Mouse (Mus musculus) right cerebral cortex, adult 18-20 months (tissue): ENCODE measurements around the gene Zic2.
A peak's percentile ranks its signal among the peaks of the same experiment; 100 is the strongest.
"Not testable (repeated sequence)": the region's sequence is repeated elsewhere in the genome, so short reads cannot be mapped to it uniquely, and the experiment has no call there.

Experiments
- DNase-seq: peaks from one replicate; pipeline ENCODE4 v3.0.0; 2022; ENCODE audit warnings: mixed read lengths

Zic2 gene

DNA sequence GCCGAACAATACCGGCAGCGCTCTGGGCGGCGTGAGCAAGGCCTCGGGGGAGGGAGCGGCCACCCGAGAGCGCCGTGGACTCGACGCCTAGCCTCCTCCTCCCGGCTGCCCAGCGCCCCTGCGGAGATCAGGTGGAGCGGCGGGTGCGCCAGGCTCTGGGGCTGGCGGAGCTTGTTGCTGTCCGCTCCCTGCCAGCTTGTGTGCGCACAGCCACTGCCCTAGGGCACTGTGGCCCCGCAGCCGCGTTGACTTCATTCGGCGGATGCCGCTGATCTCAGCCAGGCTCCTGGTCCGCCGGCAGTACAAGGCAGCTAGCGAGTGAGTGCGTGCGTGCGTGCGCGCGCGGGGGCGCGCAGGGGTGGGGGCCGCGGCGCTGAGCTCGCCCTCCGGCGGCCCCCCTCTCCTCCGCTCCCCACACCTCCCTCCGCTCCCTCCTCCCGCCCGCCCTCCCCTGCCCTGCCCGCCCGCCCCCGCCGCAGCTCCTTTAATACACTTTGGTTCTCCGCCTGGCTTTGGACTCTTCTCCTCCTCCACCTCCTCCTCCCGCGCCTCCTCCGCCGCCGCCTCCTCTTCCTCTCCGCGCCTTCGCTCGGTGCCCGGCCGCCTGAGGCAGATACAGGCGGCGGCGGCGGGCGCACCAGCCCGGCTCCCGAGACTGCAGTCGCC is at the start of gene Zic2:
Gene Zic2 (plus strand): TSS at position 545 of the 666 bp plus-strand sequence.
- DNase-seq: peak; percentile 49

DNA sequence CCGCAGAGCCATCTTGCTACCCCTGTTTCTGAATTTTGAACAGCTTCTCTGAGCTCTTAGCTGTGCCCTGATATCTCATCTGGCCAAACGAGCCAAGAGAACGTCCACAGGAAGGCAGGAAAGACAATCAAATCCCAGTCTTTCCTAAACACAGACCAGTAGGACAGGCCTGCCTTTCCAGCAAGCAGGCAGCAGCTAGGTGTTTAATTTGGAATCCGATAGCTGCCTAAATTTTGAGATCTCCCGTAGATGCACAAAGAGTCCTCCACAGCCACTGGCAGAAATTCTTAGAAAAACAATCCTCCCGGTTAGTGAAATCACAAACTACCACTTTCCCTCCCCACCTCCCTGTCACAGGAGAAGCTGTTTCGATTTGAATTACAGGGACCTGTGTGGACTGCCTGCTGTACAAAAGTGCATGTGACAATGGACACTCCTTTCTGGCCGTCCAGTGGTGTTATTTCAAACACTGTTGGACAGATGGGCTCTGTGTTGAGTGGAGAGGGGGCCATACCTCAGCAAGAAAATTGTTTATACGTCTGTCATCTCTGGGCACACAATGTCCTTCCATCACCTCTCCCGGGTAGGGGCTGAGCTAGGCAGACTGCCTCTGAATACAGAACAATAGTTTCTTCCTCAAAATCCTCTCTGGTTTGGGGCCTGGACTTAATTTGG is 48.6 kb upstream of the Zic2 start:
- no peak for DNase-seq

DNA sequence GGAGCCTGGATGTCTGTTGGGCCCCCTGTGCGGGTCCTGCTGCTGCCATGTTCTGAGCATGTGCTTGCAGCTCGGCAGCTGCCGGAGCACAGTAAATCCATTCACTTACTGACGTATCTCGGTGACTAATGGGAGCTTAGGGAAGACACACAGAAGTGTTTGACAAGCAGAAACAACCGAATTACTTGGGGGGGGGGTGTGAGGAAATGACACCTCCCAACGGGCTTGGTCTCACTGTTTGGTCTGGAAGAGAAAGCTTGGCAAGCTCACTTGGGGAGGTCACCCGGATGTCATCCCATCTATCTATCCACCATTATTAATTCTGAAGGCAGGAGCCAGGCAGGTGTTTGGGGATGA is 48.1 kb upstream of the Zic2 start:
- no peak for DNase-seq

DNA sequence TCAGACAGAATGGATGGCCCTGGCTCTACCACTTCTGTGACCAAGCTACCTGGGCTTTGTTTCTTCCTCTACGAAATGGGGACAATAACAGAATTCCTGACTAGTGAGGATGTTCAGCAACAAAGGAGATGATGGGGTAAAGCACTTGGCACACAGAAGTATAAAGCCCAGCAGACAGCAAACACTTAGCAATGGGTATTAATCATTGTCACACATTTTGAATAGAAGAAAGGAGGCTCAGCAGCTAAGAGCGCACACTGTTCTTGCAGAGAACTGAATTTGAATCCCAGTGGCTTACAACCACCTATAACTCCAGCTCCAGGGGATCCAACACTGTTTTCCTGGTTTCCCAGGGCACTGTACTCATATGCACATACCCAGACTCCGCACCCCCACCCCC is 47.6 kb upstream of the Zic2 start:
- DNase-seq: no peak

DNA sequence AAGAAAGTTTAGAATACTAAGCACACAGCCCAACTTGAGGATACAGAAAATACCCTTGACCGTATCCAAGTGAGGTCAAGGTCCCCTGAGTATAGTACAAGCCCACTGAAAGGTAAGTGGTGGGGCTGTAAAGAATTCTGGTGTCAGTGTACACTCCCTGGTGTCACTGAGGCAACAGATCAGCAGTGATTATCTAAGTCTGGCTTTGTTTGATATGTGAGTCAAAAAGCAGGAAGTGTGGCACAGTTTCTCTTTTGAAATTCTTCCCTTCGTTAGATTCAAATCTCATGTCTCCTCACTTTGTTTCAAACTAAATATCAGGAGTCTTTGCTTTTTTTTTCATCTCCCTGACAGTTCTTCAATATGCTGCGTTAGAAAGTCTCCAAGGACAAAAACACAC is 42.7 kb upstream of the Zic2 start:
- no peak for DNase-seq

DNA sequence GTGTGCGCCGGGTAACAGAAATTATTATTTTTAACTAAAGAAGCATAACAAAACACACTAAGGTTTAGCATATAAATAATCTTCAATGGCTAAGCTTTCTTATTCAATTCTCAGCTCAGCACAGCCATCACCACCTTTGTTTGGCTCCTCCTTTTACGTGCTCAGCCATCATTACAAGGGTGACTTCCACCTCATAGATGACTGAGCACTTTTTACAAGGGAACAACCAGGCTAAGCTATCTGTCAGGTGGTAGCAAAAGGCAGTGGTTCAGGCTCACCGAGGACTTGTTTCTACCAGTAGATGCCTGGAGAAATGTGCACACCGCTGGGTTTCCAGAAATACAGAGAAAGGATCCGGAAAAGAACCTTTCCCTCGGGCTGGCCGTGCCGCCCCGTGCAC is 41.2 kb upstream of the Zic2 start:
- DNase-seq: no peak

DNA sequence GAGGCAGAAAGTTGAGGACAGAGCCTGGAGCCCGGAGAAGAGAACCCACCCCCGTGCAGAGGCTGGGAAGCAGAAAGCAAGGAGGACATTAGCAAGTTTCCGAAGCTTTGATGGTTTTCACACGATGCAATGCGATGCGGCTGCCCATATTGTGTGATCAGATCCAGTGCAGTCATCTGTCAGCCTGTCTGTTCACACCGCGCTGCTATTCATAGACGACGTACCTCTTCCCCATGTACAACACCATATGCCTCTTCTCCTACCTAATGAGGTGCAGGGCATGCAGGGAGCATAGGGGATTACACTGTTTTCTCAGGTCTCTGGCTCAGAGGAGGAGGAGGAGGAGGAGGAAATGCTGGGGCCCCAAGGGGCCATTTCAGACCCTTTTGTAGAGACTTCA is 38.4 kb upstream of the Zic2 start:
- DNase-seq: no peak

DNA sequence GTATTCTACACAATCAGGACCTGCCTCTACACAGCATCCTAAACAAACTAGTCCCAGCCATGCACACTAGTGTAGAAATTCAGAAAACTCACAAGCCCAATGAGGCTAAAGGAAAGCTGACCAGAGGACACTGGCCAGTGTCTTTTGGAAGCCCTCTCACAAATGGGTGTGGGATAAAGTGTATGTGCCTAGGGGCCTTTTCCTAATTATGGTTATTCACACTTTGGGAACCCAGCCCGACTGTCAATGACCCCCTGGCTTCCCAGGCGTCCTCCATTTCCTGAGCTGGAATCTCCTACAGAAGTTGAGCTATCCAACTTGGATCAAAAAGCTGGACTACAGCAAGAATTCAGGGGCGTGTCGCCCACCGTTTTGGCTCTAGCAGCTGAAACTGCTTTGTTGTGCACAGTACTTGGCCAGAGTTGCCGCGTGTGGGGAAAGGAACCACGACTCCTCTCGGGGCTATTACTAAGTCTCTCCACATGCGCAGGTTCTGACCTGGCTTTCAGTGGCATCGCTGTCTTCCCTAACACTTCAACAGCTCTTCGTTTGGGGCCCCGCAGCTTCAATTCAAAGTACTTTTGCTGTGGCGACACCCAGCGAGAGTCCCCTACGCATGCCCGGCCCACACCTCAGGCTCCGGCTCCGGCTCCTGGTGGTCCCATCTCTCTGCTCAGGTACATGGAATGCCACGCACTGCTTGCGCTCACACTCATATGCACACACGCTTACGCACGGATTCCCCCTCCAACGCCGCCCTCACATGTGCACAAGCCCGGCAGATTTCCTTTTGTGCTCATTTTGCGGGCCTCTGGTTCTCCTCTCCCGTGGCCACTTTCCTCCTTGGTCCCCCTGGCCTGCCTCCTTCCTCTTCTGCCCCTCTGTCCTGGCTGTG is 25.4 kb upstream of the Zic2 start:
- DNase-seq: no peak

DNA sequence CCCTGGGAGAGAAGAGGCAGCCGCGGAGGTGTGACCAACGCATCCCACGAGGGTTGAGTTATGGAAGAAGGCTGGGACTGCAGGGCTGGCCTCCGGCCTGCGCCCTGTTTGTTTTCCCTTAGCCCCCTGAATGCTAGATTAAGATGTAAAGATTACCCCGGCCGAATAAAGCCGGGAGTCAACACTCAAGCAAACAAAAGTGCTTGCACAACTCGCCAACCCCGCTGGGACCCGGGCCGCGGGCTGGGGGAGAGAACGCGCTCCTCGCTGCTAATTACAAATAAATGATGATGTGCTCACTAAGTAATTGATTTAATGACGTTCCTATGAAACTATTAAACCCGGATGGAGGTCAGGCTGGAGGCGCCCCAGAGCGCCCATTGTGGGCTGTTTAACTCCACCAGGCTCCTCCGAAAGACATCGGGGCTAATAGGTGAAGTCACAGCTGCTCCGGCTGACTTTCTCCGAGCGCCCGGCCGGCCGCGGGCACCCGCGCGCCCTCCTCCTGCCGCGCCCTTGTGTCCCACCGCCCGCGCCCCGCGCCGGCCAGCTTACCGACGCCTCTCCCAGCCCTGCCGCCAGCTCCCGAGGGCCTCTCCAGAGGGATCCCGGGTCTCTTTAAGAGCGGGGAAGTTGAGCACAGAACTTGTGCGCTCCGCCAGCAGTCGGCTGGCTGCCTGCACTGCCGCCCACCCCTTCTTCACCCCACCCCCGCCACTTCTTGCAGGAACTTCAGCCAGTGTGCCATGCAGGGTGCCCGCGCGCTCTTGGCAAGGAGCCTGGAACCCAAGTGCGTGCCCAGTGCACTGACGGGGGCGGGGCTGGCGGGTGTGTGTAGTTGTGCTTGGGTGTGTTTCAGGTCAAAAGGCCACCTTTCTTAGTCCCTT is 24.5 kb upstream of the Zic2 start, which contains the start of gene Gm5089:
Gene Gm5089 (minus strand): TSS at position 620 of the 887 bp plus-strand sequence.
- peak; percentile 51 for DNase-seq

DNA sequence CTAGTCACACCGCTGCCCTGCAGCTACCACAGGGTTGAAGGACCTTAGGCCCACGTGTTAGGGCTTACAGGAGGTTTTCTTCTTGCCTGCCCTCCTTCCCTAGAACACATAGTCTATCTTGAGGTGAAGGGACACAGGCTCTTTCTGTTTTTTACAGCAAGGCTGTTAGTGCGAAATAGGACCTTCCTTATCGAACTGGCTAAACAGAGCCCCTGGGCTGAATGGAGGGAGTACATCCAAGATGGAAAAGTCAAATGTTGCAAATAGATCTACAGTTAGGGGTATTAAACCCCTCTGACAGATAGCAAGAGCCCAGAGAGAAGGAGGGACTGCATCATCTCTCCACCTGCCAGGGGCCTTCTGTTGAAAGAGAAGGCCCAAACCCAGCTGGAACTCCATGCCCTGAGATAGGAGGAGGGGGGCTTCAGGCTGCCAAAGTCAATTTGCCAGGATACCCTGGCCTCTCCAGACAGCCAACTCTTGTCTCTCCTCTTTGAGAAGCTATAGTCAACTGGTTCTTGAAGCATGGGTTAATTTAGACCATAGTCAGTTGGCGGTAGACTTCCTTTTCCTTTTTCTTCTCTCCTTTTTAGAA is 23.6 kb upstream of the Zic2 start:
- no peak for DNase-seq

DNA sequence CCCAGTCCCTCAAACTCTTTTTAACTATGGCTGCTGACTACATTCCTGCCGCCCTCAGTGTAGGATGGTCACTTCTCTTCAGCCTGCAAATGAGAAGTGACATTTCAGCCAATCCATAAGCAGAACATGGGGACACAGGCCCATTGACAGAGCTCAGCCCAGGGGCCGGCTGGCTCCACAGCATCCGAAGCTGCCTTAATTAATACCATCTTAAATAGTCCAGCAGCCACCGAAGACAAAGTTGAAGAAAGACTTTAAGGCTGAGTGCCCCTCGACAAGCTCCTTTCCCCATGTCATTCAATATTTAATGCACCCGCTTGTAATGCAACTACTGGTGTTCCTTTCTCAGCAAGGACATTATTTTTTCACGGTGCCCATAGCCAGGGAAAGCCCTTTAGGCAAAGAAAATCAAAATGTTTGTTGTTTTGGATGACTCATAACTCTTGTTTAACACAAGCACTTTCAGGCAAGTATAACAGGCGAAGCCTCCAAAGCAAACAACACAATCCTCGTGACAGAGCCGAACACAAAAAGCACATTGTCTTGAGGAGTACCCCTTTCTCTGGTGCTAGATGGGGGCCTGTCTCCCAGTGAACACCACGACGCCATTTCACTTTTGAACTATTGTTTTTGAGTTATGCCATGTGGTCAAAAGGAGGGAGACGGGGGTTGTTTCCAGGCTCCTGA is 22.4 kb upstream of the Zic2 start:
- DNase-seq: no peak

DNA sequence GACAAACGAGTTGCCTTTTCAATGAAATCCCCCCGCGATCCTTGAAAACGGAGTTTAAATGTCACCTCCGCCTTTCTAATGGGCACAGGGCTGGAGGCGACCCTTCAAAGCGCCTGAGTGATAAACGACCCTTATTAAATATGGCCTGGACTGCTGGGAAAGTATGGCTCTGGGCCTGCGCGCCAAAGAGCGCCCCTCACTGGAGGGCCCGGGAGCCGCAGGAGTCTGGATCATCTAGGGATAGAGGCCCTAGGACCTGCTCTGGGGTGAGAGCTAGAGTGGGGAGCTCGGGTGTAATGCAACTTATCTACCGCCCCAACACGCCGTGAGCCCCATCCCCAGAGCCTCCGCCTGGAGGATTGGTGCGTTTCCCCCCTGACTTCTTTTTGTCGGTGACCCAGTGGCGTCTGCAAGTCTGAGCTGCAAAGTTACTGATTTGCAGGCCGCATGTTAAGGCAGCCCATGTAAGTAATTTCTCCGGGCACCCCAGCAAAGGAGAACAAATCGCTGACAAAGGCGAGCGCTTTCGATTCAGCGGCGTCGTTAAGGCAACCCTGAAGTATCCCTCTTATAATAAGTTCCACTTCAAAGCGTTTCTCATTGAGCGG is 21.7 kb upstream of the Zic2 start:
- peak; percentile 29 for DNase-seq

DNA sequence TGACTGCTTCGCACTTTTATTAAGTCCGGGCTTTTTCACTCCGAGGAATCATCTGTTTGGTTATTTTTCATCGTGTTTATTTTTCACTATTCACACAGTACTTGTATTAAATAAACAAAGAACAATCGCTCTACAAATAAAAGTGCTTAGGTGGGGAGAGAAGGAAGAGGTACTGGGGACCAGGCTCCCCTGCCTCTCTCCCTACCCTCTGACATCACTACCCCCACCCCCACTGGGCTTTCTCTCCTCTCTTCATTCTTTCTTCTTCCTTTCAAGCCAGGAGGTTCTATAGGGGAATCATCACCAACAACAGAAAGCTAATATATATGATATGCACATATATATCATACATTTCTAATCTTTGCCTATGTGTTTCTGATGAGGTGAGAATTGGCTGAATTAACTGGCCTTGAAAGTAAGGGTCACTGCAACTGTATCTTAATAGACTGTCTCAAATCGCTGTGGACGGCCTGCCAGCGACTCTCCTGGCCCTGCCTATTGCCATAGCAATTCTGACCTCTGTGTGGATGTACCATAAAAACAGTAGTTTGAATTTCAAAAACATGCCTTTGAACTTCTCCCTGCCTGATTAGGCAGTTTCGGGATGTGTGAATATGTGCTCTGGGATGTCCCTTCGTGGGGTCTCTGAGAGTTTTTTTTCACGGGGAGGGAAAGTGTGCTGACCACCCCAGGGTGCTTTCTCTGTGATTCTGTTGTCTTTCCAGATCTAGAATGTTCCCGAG is 21.1 kb upstream of the Zic2 start:
- DNase-seq: no peak

DNA sequence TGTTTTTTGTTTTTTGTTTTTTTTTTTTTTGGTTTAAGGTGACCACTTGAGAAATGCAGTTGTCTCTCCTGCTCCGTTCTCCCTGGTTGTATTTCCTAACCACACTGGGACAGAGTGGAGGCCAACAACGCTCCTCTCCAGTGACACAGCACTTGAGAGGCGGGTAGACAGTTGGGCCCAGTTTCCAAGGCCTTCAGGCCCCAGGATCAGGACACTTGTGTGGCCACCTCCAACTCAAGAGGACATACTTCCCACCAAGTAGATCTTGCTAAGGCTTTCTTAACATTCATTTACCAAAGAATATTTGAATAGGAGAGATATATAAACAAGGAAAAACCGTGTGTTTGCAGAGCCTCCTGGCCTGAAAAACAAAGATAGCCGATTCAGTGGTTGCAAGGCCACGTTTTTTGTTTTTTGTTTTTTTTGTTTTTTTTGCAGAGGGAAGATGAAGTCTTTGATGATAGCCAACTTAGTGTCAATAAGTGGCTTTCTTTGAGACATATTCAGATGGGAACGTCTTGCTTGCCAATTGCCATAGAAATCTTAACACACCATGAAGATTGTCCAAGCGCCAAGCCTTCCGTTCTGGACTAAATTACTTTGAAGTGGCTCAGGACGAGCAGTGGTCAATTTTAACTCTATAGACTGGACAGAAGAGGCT is 20.2 kb upstream of the Zic2 start:
- no peak for DNase-seq

DNA sequence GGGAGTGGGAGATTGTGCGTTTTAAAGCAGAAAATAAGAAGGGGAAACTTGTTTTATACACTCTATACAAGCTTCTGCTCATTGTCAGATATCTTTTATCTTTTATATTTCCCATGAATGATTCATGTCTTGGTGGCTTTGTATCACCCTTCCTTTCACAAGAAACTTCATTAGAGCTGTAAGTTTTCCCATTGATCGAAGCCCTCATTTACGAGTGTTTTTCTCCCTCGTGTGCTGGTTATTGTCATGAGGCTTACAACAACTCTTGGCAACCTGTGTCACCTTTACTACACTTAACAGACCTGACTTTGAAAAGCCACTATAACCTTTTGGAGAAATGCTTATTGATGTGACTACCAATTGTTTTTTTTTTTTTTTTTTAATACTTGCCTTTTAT is 19.7 kb upstream of the Zic2 start:
- DNase-seq: no peak

DNA sequence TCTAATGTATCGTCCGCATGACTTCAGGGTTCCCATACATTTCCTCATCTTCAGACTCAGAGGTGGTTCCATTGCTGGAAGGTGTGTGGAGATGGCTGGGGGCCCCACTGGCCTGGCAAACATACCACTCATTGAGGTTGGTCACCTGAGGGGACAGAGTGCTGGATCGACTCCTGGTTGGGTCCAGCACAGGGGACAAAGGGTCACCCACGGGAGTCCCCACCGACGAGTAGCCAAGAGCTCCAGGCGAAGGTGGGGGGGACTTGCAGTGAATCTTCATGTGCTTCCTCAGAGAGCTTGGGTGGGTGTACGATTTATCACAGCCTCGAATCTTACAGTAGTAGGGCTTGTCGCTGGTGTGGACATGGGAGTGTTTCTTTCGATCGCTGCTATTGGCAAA is 15.9 kb upstream of the Zic2 start:
- not testable (repeated sequence) for DNase-seq

DNA sequence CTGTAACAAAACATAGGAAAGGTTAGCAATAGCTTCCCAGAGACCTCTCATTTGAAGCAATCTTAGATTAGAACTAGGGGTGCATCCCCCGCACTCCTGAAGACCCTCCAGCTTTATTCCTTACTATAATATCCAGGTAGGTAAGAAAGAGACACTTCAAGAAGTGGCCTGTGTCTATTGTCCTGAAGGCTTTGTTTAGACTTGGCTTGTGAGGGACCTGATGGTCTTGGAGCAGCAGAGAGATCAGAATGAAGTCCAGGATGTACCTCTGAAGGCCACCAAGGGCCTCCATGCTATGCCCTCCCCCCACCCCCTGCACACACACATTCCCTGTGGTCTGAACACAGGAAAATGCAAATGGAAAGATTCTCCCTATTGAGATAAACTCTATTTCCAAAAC is 15.5 kb upstream of the Zic2 start:
- DNase-seq: no peak

DNA sequence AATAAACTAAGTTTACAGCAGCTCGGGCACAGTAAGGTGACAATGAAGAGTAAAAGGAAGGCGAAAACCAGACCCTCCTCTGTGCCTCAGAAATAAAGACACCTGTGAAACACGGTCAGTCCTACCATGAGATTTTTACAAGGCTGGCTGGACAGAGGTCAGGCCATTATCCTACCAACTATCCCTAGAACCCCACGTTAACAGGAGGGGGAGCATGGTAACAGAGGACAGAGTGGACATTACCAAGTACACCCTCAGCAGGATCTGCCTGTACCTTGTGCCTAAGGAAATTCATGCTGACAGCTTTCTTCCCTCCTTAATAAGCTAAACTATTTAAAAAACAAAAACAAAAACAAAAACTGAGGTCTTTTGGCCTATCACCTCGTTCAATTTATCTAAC is 15.0 kb upstream of the Zic2 start:
- no peak for DNase-seq

DNA sequence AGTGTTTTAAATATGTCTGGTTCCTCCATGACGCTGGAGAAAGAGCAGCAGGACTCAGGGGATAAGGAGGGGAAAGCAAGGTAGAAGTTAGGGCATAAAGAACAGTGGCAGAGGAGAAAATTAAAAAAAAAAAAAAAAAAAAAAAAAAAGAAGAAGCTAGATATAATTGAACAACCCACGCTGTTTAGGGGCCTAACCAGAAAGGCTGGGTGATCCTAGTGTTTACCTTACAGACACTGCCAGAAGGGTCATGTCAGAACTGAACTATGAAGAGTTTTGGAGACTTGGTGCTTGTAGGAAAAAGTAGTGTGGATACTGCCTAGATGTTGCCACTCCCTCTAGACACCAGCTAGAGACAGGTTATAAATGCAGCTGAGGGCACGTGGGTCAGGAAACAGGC is 13.7 kb upstream of the Zic2 start:
- no peak for DNase-seq

DNA sequence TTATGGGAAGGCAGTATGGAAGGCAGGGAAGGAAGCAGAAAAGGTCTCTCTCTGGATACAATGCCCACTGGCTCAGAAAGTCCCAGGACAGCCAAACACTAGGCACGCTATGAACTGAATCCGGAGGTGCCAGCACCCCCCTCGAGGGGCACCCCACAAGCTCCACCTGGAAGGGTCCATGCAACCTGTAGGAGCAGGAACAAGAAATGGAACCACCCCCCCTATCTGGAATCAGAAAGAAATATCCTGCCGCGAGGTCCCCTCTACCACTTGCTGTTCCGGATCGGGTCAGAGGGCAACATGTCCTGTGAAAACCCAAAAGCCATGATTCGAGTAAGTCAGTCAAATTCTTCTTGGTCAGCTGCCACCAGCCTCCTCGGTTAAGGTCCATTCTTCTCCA is 13.3 kb upstream of the Zic2 start:
- no peak for DNase-seq
